Comparison of ENCODE assay signal across 22 mouse cellular contexts in the genomic region with DNA sequence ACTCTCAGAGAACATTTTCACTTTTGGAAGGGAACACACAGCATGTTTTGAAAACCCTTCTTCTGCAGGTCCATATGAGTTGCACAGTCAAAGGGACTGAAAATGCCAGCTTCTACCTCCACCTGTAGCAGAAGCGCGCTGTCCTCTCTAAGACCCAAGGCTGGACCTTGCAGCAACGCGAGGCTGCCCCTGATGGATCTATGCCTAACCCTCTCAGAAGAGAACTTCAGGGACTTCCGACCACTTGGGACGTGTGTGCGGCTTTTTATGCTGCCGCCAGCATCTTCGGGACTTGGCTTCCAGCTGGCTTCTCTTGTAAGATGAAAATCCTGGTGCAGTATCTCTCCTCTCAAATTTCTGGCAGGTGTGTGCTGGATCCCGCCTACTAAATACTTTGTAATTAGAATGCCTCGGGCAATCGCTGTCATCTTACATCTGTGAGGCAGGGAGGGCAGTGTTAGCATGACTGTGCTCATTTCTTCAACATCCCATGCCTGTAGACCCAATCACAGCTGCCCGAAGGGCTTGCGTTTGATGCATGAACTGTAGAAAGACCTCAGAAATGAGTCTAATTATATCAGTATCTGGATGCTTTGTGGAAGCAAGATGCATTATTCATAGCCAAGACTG.
DNase-seq lines count a peak whose midpoint lies in the region; ATAC-seq and TF ChIP-seq lines count a peak whose summit lies in the region.
"Had no signal": no experiment of that assay in that cellular context is flagged by ENCODE, and none has a peak within 500 bp of the region (broad histone marks: within the 10 kb centered on the region; RNA-seq: fewer than 3 reads in every experiment).

No protein-coding gene starts in this region.

- no peak overlapping the region for H3K27ac ChIP-seq in forebrain, embryonic 14.5 days (ENCODE audit: low read depth, low read length)
- H3K27ac ChIP-seq in forebrain, embryonic 10.5 days, result no peak overlapping the region
- no peak overlapping the region for H3K27ac ChIP-seq in midbrain, embryonic 12.5 days (replicated peaks)
- no peak overlapping the region for H3K27ac ChIP-seq in midbrain, embryonic 10.5 days (replicated peaks)
- H3K27ac ChIP-seq in embryonic facial prominence, embryonic 15.5 days (replicated peaks), result no peak overlapping the region
- no peak overlapping the region for H3K27ac ChIP-seq in midbrain, postnatal 0 days (ENCODE audit: low read depth, low read length)
- H3K27ac ChIP-seq in kidney, embryonic 15.5 days, result no peak overlapping the region
- H3K27ac ChIP-seq: heart, embryonic 15.5 days; hindbrain, embryonic 15.5 days; limb, embryonic 13.5 days; liver, embryonic 15.5 days had no signal

- no peak overlapping the region for H3K4me2 ChIP-seq in forebrain, embryonic 14.5 days (ENCODE audit: low read length)
- H3K4me2 ChIP-seq in midbrain, embryonic 12.5 days (replicated peaks), result no peak overlapping the region
- no peak overlapping the region for H3K4me2 ChIP-seq in embryonic facial prominence, embryonic 15.5 days (replicated peaks)
- H3K4me2 ChIP-seq in midbrain, postnatal 0 days (ENCODE audit: low read depth, low read length, poor library complexity, severe bottlenecking), result peak overlapping the region; percentile 26; the same call in 1 of the 2 replicates
- no peak overlapping the region for H3K4me2 ChIP-seq in kidney, embryonic 15.5 days
- H3K4me2 ChIP-seq: heart, embryonic 15.5 days; hindbrain, embryonic 15.5 days; limb, embryonic 13.5 days; liver, embryonic 15.5 days had no signal

- H3K9ac ChIP-seq in forebrain, embryonic 14.5 days (ENCODE audit: low read length), result no peak overlapping the region
- no peak overlapping the region for H3K9ac ChIP-seq in midbrain, embryonic 12.5 days (replicated peaks)
- no peak overlapping the region for H3K9ac ChIP-seq in embryonic facial prominence, embryonic 15.5 days
- no peak overlapping the region for H3K9ac ChIP-seq in midbrain, postnatal 0 days (replicated peaks; ENCODE audit: low read length, poor library complexity, severe bottlenecking)
- no peak overlapping the region for H3K9ac ChIP-seq in kidney, embryonic 15.5 days
- H3K9ac ChIP-seq: heart, embryonic 15.5 days; hindbrain, embryonic 15.5 days; limb, embryonic 13.5 days; liver, embryonic 15.5 days had no signal

- no peaks in the 10 kb centered on the region for H3K4me1 ChIP-seq in forebrain, embryonic 14.5 days (ENCODE audit: control insufficient read depth, insufficient read depth, low read length)
- H3K4me1 ChIP-seq in forebrain, embryonic 10.5 days, result peaks cover 4% of the 10 kb centered on the region; the same call in 1 of the 2 replicates
- H3K4me1 ChIP-seq in midbrain, embryonic 12.5 days, result 0 out of 2 replicates have a peak, but pooled peaks cover 2% of the 10 kb centered on the region
- H3K4me1 ChIP-seq in midbrain, embryonic 10.5 days, result peaks cover 6% of the 10 kb centered on the region
- no peaks in the 10 kb centered on the region for H3K4me1 ChIP-seq in embryonic facial prominence, embryonic 15.5 days
- no peaks in the 10 kb centered on the region for H3K4me1 ChIP-seq in midbrain, postnatal 0 days (ENCODE audit: insufficient read depth, low read length)
- no peaks in the 10 kb centered on the region for H3K4me1 ChIP-seq in kidney, embryonic 15.5 days
- H3K4me1 ChIP-seq: heart, embryonic 15.5 days; liver, embryonic 15.5 days; megakaryocyte, embryonic 14.5 days had no signal

- DNase-seq in forebrain, embryonic 14.5 days (ENCODE audit: low spot score), result peak; percentile 27
- DNase-seq in forebrain, embryonic 10.5 days (ENCODE audit: extremely low spot score, low spot score), result no peak
- no peak for DNase-seq in midbrain, embryonic 10.5 days (ENCODE audit: low spot score)
- no peak for DNase-seq in midbrain, postnatal 0 days (ENCODE audit: low spot score)
- no peak for DNase-seq in layer of hippocampus, adult 9-11 months
- DNase-seq: adrenal gland, postnatal 10 days; cerebellum, adult 18-20 months; cerebellum, postnatal 36 days; heart, adult 18-20 months; kidney, adult 11 months; kidney, postnatal 14 days; lung, postnatal 10 days; thymus, postnatal 4 days had no signal

- ATAC-seq in forebrain, embryonic 14.5 days, result peak; percentile 63; the same call in 1 of the 2 replicates
- peak; percentile 56; the same call in 1 of the 2 replicates for ATAC-seq in midbrain, embryonic 12.5 days (ENCODE audit: low FRiP score, low read depth)
- 0 out of 2 replicates have a peak, but pooled peaks have one; percentile 51 for ATAC-seq in embryonic facial prominence, embryonic 15.5 days (ENCODE audit: insufficient number of reproducible peaks, low FRiP score, low TSS enrichment, low read depth)
- peak; percentile 75 for ATAC-seq in midbrain, postnatal 0 days (ENCODE audit: low FRiP score)
- ATAC-seq in kidney, embryonic 15.5 days (replicated peaks; ENCODE audit: low FRiP score), result no peak

- no peak for TF ChIP-seq CTCF in midbrain, postnatal 0 days (IDR thresholded peaks at IDR 0.05)

- no peaks in the 10 kb centered on the region for H3K36me3 ChIP-seq in forebrain, embryonic 14.5 days (ENCODE audit: control insufficient read depth, insufficient read depth, low read length)
- no peaks in the 10 kb centered on the region for H3K36me3 ChIP-seq in forebrain, embryonic 10.5 days (replicated peaks)
- no peaks in the 10 kb centered on the region for H3K36me3 ChIP-seq in midbrain, embryonic 12.5 days
- no peaks in the 10 kb centered on the region for H3K36me3 ChIP-seq in midbrain, embryonic 10.5 days
- no peaks in the 10 kb centered on the region for H3K36me3 ChIP-seq in embryonic facial prominence, embryonic 15.5 days
- H3K36me3 ChIP-seq in midbrain, postnatal 0 days (ENCODE audit: insufficient read depth, low read length), result no peaks in the 10 kb centered on the region
- no peaks in the 10 kb centered on the region for H3K36me3 ChIP-seq in kidney, embryonic 15.5 days
- H3K36me3 ChIP-seq: heart, embryonic 15.5 days; hindbrain, embryonic 15.5 days; limb, embryonic 13.5 days; liver, embryonic 15.5 days had no signal

- 75% methylated on average over 14 of the region's 14 CpGs for WGBS in forebrain, embryonic 14.5 days
- WGBS in forebrain, embryonic 10.5 days, result 85% methylated on average over 14 of the region's 14 CpGs
- WGBS in midbrain, embryonic 12.5 days, result 77% methylated on average over 14 of the region's 14 CpGs
- 88% methylated on average over 14 of the region's 14 CpGs for WGBS in midbrain, embryonic 10.5 days
- 49% methylated on average over 14 of the region's 14 CpGs for WGBS in embryonic facial prominence, embryonic 15.5 days
- WGBS in midbrain, postnatal 0 days, result 62% methylated on average over 14 of the region's 14 CpGs
- WGBS in kidney, embryonic 15.5 days, result 77% methylated on average over 14 of the region's 14 CpGs

- H3K27me3 ChIP-seq in forebrain, embryonic 14.5 days (replicated peaks; ENCODE audit: control insufficient read depth, insufficient read depth, low read length), result no peaks in the 10 kb centered on the region
- no peaks in the 10 kb centered on the region for H3K27me3 ChIP-seq in forebrain, embryonic 10.5 days (ENCODE audit: poor library complexity, severe bottlenecking)
- H3K27me3 ChIP-seq in midbrain, embryonic 12.5 days, result no peaks in the 10 kb centered on the region
- no peaks in the 10 kb centered on the region for H3K27me3 ChIP-seq in midbrain, embryonic 10.5 days (ENCODE audit: low read depth, poor library complexity, severe bottlenecking)
- H3K27me3 ChIP-seq in embryonic facial prominence, embryonic 15.5 days, result no peaks in the 10 kb centered on the region
- no peaks in the 10 kb centered on the region for H3K27me3 ChIP-seq in midbrain, postnatal 0 days (ENCODE audit: insufficient read depth, low read length)
- no peaks in the 10 kb centered on the region for H3K27me3 ChIP-seq in kidney, embryonic 15.5 days
- H3K27me3 ChIP-seq: CH12.LX; heart, embryonic 15.5 days; hindbrain, embryonic 15.5 days; limb, embryonic 13.5 days; liver, embryonic 15.5 days; megakaryocyte, embryonic 14.5 days had no signal

- no peaks in the 10 kb centered on the region for H3K9me3 ChIP-seq in forebrain, embryonic 14.5 days (replicated peaks; ENCODE audit: control insufficient read depth, low read length)
- H3K9me3 ChIP-seq in forebrain, embryonic 10.5 days, result no peaks in the 10 kb centered on the region
- H3K9me3 ChIP-seq in midbrain, embryonic 12.5 days, result no peaks in the 10 kb centered on the region
- H3K9me3 ChIP-seq in midbrain, embryonic 10.5 days (replicated peaks), result no peaks in the 10 kb centered on the region
- H3K9me3 ChIP-seq in embryonic facial prominence, embryonic 15.5 days (replicated peaks), result no peaks in the 10 kb centered on the region
- H3K9me3 ChIP-seq in midbrain, postnatal 0 days (ENCODE audit: low read length), result no peaks in the 10 kb centered on the region
- H3K9me3 ChIP-seq in kidney, embryonic 15.5 days (replicated peaks), result no peaks in the 10 kb centered on the region
- H3K9me3 ChIP-seq: heart, embryonic 15.5 days; hindbrain, embryonic 15.5 days; limb, embryonic 13.5 days; liver, embryonic 15.5 days had no signal

- H3K4me3 ChIP-seq in forebrain, embryonic 14.5 days (ENCODE audit: low read depth, low read length), result no peak overlapping the region
- no peak overlapping the region for H3K4me3 ChIP-seq in forebrain, embryonic 10.5 days
- H3K4me3 ChIP-seq in midbrain, embryonic 12.5 days, result no peak overlapping the region
- no peak overlapping the region for H3K4me3 ChIP-seq in midbrain, embryonic 10.5 days
- no peak overlapping the region for H3K4me3 ChIP-seq in embryonic facial prominence, embryonic 15.5 days (replicated peaks)
- H3K4me3 ChIP-seq in midbrain, postnatal 0 days (ENCODE audit: low read depth, low read length), result no peak overlapping the region
- H3K4me3 ChIP-seq in kidney, embryonic 15.5 days (replicated peaks), result no peak overlapping the region
- H3K4me3 ChIP-seq: heart, embryonic 15.5 days; hindbrain, embryonic 15.5 days; limb, embryonic 13.5 days; liver, embryonic 15.5 days; megakaryocyte, embryonic 14.5 days had no signal
